Mouse (Mus musculus) spleen, postnatal 36 days (tissue): ENCODE data around the gene Zfp644.
"Not testable (repeated sequence)": the region's sequence is repeated elsewhere in the genome, so short reads cannot be mapped to it uniquely, and the experiment has no call there.

Source experiments
- DNase-seq, 2 experiments: peaks; one replicate each; pipeline ENCODE4 v3.0.0; 2022; ENCODE audit warnings: low spot score in 2 of 2, mixed read lengths in 1 of 2

Gene Zfp644

GRCm38 (mm10) chr5:106696396-106697337, at the start of gene Zfp644:
TSS of gene Zfp644 (minus strand) at chr5:106697287.
- DNase-seq: peak; percentile 84 to 87

GRCm38 (mm10) chr5:106739716-106740115, 42.6 kb upstream of the Zfp644 start:
- no peak for DNase-seq

- DNase-seq: no peak
These were observed 26.4 kb upstream of the Zfp644 start for GRCm38 (mm10) chr5:106723487-106723886.

GRCm38 (mm10) chr5:106722771-106723170, 25.7 kb upstream of the Zfp644 start:
- no peak for DNase-seq

GRCm38 (mm10) chr5:106711870-106712277, 14.8 kb upstream of the Zfp644 start:
- no peak for DNase-seq

GRCm38 (mm10) chr5:106711220-106711726, 14.2 kb upstream of the Zfp644 start:
- no peak for DNase-seq

GRCm38 (mm10) chr5:106710611-106711010, 13.5 kb upstream of the Zfp644 start:
- peak; percentile 23 to 47 for DNase-seq

- DNase-seq: no peak
These were observed 13.0 kb upstream of the Zfp644 start for GRCm38 (mm10) chr5:106710085-106710409.

- DNase-seq: peak; percentile 74 to 81
These were observed 12.4 kb upstream of the Zfp644 start for GRCm38 (mm10) chr5:106709388-106710084.

GRCm38 (mm10) chr5:106706363-106706762, 9.3 kb upstream of the Zfp644 start:
- no peak for DNase-seq

- peak; percentile 37 to 49 for DNase-seq
These were observed 8.1 kb upstream of the Zfp644 start for GRCm38 (mm10) chr5:106705162-106705561.

- DNase-seq: peak; percentile 58 to 60
These were observed 1.2 kb downstream of the Zfp644 start for GRCm38 (mm10) chr5:106695681-106696395.

- DNase-seq: no peak
These were observed 1.9 kb downstream of the Zfp644 start for GRCm38 (mm10) chr5:106695141-106695540.

- DNase-seq: no peak
These were observed 2.4 kb downstream of the Zfp644 start for GRCm38 (mm10) chr5:106694683-106695082.

GRCm38 (mm10) chr5:106693034-106693433, 4.1 kb downstream of the Zfp644 start:
- peak; percentile 21 to 38 for DNase-seq

GRCm38 (mm10) chr5:106680636-106681458, 16.2 kb downstream of the Zfp644 start:
- no peak for DNase-seq

GRCm38 (mm10) chr5:106679659-106680058, 17.4 kb downstream of the Zfp644 start:
- DNase-seq: no peak

GRCm38 (mm10) chr5:106678823-106679222, 18.3 kb downstream of the Zfp644 start:
- not testable (repeated sequence) for DNase-seq

GRCm38 (mm10) chr5:106676784-106677183, 20.3 kb downstream of the Zfp644 start:
- peak; percentile 41 to 48 for DNase-seq

GRCm38 (mm10) chr5:106672597-106672996, 24.5 kb downstream of the Zfp644 start:
- DNase-seq: no peak

- DNase-seq: no peak
These were observed 25.2 kb downstream of the Zfp644 start for GRCm38 (mm10) chr5:106671893-106672292.
